Mouse (Mus musculus) ES-E14 (cell line): ENCODE results near the gene Dynlt1f.

Source experiments
- CHD2 ChIP-seq: IDR thresholded peaks from 2 replicates; pipeline ENCODE4 v1.6.1; 2014; ENCODE audit warnings: mild to moderate bottlenecking, low read depth, low read length, inconsistent platforms
- HCFC1 ChIP-seq: IDR thresholded peaks from 2 replicates; pipeline ENCODE4 v1.6.1; 2012; ENCODE audit warnings: low read length, inconsistent platforms, borderline replicate concordance; ENCODE audit not compliant: insufficient read depth
- MAFK ChIP-seq: IDR thresholded peaks from 2 replicates; pipeline ENCODE4 v1.6.1; 2014; ENCODE audit warnings: mild to moderate bottlenecking, low read depth, low read length, inconsistent platforms; ENCODE audit not compliant: insufficient read depth
- ZC3H11A ChIP-seq: IDR thresholded peaks from 2 replicates; pipeline ENCODE4 v1.6.1; 2012; ENCODE audit warnings: low read depth, mild to moderate bottlenecking, inconsistent platforms, low read length, borderline replicate concordance
- ZNF384 ChIP-seq: IDR thresholded peaks from 2 replicates; pipeline ENCODE4 v1.6.1; 2012; ENCODE audit warnings: low read depth, low read length, inconsistent platforms

DNA sequence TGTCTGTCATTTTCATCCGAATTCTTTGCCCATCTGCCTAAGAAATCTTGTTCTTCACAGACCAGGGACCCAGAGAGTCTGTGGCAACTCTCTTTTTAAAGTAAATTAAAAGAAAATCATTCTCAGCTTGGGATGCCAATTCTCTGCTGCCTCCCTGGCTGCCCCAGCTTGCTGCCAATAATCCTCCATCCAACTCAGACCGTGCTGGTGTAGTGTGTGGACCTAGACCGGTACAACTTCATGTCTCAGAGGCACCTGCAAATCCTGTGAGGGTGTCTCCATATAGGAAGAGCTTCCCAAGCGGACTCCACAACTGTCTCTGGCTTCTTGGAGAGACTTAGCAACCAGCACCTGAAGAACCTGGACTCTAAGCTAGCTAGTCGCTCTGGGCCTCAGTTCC, 18.8 kb downstream of the Dynlt1f start:
- TF ChIP-seq MAFK (no peak), ZNF384 (no peak), CHD2 (no peak), HCFC1 (no peak), ZC3H11A (no peak)
